Mouse (Mus musculus): Measurements from ENCODE around the gene Hoxb5. TPM values are rescaled to one million over a fixed set of nuclear protein-coding genes. Genes with fewer than 3 reads are reported as not detected.

The Hoxb5 gene
- polyA plus RNA-seq, 1 experiment: 0.22 TPM

DNA sequence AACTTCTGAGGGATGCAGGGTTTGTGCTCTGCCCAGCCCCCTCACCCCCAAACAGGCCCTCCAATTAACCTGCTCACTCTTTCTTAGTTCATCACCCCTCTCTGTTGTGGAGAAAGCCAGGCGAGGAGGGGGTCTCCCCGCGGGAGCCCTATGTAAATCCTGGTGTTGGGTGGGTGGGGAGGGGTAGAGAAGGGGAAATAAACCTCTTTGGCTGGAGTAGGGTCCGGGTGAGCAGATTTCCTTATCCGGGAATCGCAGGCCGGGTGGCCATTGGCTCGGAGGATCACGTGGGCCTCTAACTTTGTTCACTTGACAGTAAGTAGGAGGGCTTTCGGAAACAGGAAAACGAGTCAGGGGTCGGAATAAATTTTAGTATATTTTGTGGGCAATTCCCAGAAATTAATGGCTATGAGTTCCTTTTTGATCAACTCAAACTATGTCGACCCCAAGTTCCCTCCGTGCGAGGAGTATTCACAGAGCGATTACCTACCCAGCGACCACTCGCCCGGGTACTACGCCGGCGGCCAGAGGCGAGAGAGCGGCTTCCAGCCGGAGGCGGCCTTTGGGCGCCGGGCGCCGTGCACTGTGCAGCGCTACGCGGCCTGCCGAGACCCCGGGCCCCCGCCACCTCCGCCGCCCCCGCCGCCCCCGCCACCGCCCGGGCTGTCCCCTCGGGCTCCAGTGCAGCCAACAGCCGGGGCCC is 15.4 kb downstream of the Hoxb5 start:
- WGBS: under 1% methylated on average over 39 of the region's 45 CpGs
- TF ChIP-seq CTCF (IDR thresholded peaks at IDR 0.05; ENCODE audit: borderline replicate concordance, control insufficient read depth, extremely low read depth, insufficient read depth, low read length, poor library complexity) (no peak), POLR2A (IDR thresholded peaks at IDR 0.05; ENCODE audit: control insufficient read depth, extremely low read depth, insufficient read depth, low read length, poor library complexity) (no peak)

DNA sequence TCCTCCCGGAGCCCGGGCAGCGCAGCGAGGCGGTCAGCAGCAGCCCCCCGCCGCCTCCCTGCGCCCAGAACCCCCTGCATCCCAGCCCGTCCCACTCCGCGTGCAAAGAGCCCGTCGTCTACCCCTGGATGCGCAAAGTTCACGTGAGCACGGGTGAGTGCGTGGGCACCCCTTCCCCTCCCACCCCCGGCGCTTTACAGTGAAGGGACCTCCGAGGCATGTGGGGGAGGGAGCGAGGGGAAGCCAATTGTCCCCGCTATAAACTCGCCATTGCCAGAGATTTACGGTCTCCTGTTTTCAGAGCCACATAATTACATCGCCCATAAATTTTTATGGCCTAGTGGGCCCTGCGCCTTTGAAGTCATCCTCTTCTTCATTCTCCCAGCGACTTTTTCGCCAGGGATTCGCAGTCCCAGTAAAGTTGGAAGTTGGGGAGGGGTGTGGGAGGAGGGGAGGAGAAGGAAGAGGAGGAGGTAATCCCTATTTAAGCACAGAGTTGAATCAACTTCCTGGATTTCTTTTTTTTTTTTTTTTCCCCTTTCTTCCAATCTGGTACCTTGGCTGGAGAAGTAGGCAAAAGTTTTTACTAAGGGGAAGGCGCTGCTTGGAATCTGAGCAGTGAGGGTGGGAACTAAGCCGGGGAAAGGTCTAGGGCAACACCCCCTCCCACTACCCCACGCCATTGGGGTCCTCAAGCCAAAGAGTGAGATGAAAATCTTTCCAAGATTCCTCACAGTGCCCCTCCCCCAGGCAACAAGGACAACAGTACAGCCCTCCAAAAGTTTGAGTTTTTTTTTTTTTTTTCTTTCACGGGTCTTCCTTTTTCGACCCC is 16.2 kb downstream of the Hoxb5 start:
- no peaks in the 10 kb centered on the region for H3K36me3 ChIP-seq (ENCODE audit: control insufficient read depth, insufficient read depth, low read length)
- peaks cover 27% of the 10 kb centered on the region for H3K27me3 ChIP-seq (ENCODE audit: control insufficient read depth, insufficient read depth, low read length)
- no peak for TF ChIP-seq POLR2A (IDR thresholded peaks at IDR 0.05; ENCODE audit: control insufficient read depth, extremely low read depth, insufficient read depth, low read length, poor library complexity)
- no peak for TF ChIP-seq CTCF (IDR thresholded peaks at IDR 0.05; ENCODE audit: borderline replicate concordance, control insufficient read depth, extremely low read depth, insufficient read depth, low read length, poor library complexity)
- H3K4me1 ChIP-seq (replicated peaks; ENCODE audit: control insufficient read depth, insufficient read depth, low read length): peaks cover 15% of the 10 kb centered on the region
- no peak overlapping the region for H3K27ac ChIP-seq (ENCODE audit: control insufficient read depth, insufficient read depth, low read length)
- DNase-seq: peak; percentile 8
- 2% methylated on average over 33 of the region's 34 CpGs for WGBS
- H3K4me3 ChIP-seq (ENCODE audit: control insufficient read depth, insufficient read depth, low read length): peak overlapping the region; percentile 67

More for the DNA sequence above, 15.4 kb downstream of the Hoxb5 start:
- Histone ChIP-seq H3K36me3 (ENCODE audit: control insufficient read depth, insufficient read depth, low read length) (no peaks in the 10 kb centered on the region), H3K27ac (ENCODE audit: control insufficient read depth, insufficient read depth, low read length) (no peak overlapping the region), H3K4me3 (ENCODE audit: control insufficient read depth, insufficient read depth, low read length) (peak overlapping the region; percentile 67), H3K27me3 (ENCODE audit: control insufficient read depth, insufficient read depth, low read length) (peaks cover 34% of the 10 kb centered on the region), H3K4me1 (replicated peaks; ENCODE audit: control insufficient read depth, insufficient read depth, low read length) (peaks cover 15% of the 10 kb centered on the region)
- peak; percentile 60 for DNase-seq

DNA sequence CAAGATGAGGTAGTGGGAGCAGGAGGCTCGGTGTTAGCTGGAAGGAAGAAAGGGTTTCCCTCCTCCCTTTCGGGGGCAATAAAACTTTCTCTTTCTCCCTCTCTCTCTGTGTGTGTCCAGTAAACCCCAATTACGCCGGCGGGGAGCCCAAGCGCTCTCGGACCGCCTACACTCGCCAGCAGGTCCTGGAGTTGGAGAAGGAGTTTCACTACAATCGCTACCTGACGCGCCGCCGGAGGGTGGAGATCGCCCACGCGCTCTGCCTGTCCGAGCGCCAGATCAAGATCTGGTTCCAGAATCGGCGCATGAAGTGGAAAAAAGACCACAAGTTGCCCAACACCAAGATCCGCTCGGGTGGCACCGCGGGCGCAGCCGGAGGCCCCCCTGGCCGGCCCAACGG is 16.8 kb downstream of the Hoxb5 start:
- H3K4me1 ChIP-seq (replicated peaks; ENCODE audit: control insufficient read depth, insufficient read depth, low read length): peaks cover 15% of the 10 kb centered on the region
- no peaks in the 10 kb centered on the region for H3K36me3 ChIP-seq (ENCODE audit: control insufficient read depth, insufficient read depth, low read length)
- peaks cover 20% of the 10 kb centered on the region for H3K27me3 ChIP-seq (ENCODE audit: control insufficient read depth, insufficient read depth, low read length)
- H3K27ac ChIP-seq (ENCODE audit: control insufficient read depth, insufficient read depth, low read length): no peak overlapping the region
- no peak for TF ChIP-seq CTCF (IDR thresholded peaks at IDR 0.05; ENCODE audit: borderline replicate concordance, control insufficient read depth, extremely low read depth, insufficient read depth, low read length, poor library complexity)
- no peak for TF ChIP-seq POLR2A (IDR thresholded peaks at IDR 0.05; ENCODE audit: control insufficient read depth, extremely low read depth, insufficient read depth, low read length, poor library complexity)
- H3K4me3 ChIP-seq (ENCODE audit: control insufficient read depth, insufficient read depth, low read length): peak overlapping the region; percentile 22; the same call in 1 of the 2 replicates
- 22% methylated on average over 29 of the region's 29 CpGs for WGBS
- no peak for DNase-seq

DNA sequence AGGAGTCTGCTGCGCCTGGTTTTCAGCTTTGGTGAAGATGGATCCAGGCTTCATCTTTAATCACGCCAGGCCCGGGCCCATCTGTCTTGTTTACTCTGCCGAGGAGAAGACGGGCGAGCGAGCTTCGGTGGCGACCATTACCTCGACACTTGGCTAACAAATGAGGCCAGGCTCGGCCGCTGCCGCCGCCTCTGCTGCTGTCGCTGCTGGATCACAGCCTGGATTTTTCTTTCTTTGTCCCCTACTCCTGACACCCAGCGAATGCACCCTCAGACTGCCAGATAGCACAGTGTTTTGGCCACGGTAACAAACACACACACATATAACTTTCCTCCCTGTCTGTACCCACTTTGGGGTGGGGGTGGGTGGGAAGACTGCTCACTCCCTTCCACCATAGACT is 17.6 kb downstream of the Hoxb5 start:
- Histone ChIP-seq H3K27ac (ENCODE audit: control insufficient read depth, insufficient read depth, low read length) (no peak overlapping the region), H3K4me3 (ENCODE audit: control insufficient read depth, insufficient read depth, low read length) (no peak overlapping the region), H3K4me1 (replicated peaks; ENCODE audit: control insufficient read depth, insufficient read depth, low read length) (peaks cover 15% of the 10 kb centered on the region), H3K36me3 (ENCODE audit: control insufficient read depth, insufficient read depth, low read length) (no peaks in the 10 kb centered on the region), H3K27me3 (ENCODE audit: control insufficient read depth, insufficient read depth, low read length) (peaks cover 16% of the 10 kb centered on the region)
- WGBS: 91% methylated on average over 17 of the region's 17 CpGs
- DNase-seq: no peak
- TF ChIP-seq CTCF (IDR thresholded peaks at IDR 0.05; ENCODE audit: borderline replicate concordance, control insufficient read depth, extremely low read depth, insufficient read depth, low read length, poor library complexity) (no peak), POLR2A (IDR thresholded peaks at IDR 0.05; ENCODE audit: control insufficient read depth, extremely low read depth, insufficient read depth, low read length, poor library complexity) (no peak)

DNA sequence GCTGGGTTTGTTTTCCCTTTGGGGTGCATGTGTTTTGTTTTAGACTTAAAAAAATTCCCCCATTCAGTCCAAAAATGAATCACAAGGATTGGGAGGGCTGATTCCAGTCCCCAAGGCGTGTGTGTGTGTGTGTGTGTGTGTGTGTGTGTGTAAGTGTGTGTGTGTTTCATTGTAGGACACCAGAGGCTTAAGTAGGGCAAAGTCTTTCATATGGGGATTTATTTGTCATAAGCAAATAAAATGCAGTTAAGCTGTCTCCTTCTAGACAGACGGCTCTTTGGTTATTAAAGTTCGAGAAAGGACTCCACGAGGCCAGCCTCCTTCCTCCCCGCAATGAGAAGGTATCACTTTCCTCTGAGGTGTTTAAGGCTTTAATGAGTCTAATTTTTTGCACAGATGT is 18.7 kb downstream of the Hoxb5 start:
- H3K27me3 ChIP-seq (ENCODE audit: control insufficient read depth, insufficient read depth, low read length): peaks cover 12% of the 10 kb centered on the region
- H3K27ac ChIP-seq (ENCODE audit: control insufficient read depth, insufficient read depth, low read length): no peak overlapping the region
- H3K4me3 ChIP-seq (ENCODE audit: control insufficient read depth, insufficient read depth, low read length): no peak overlapping the region
- DNase-seq: no peak
- H3K36me3 ChIP-seq (ENCODE audit: control insufficient read depth, insufficient read depth, low read length): no peaks in the 10 kb centered on the region
- H3K4me1 ChIP-seq (replicated peaks; ENCODE audit: control insufficient read depth, insufficient read depth, low read length): peaks cover 15% of the 10 kb centered on the region
- TF ChIP-seq CTCF (IDR thresholded peaks at IDR 0.05; ENCODE audit: borderline replicate concordance, control insufficient read depth, extremely low read depth, insufficient read depth, low read length, poor library complexity) (no peak), POLR2A (IDR thresholded peaks at IDR 0.05; ENCODE audit: control insufficient read depth, extremely low read depth, insufficient read depth, low read length, poor library complexity) (no peak)
- WGBS: 88% methylated on average over 5 of the region's 5 CpGs

DNA sequence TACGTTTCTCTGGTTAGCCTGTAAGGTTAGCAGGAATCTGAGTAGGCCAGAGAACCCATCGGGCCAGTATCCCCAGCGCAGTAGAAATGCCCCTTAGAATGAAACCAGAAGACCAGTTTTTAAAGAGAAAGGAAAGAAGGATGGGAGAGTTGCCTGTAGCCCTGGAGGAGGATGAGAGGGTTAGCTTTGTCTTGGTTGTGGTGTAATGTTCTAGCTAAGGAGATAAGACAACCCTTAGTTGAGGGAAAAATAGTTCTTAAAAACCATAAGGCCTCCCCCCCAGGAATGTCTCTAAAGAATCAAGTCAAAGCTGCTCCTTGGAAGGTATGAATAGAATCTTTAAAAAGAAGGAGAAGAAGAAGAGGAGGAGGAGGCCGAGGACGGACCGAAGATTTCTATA is 19.6 kb downstream of the Hoxb5 start:
- WGBS: 91% methylated on average over 6 of the region's 6 CpGs
- peaks cover 14% of the 10 kb centered on the region for H3K4me1 ChIP-seq (replicated peaks; ENCODE audit: control insufficient read depth, insufficient read depth, low read length)
- H3K27ac ChIP-seq (ENCODE audit: control insufficient read depth, insufficient read depth, low read length): no peak overlapping the region
- DNase-seq: no peak
- H3K4me3 ChIP-seq (ENCODE audit: control insufficient read depth, insufficient read depth, low read length): no peak overlapping the region
- TF ChIP-seq CTCF (IDR thresholded peaks at IDR 0.05; ENCODE audit: borderline replicate concordance, control insufficient read depth, extremely low read depth, insufficient read depth, low read length, poor library complexity): no peak
- peaks cover 6% of the 10 kb centered on the region for H3K27me3 ChIP-seq (ENCODE audit: control insufficient read depth, insufficient read depth, low read length)
- H3K36me3 ChIP-seq (ENCODE audit: control insufficient read depth, insufficient read depth, low read length): no peaks in the 10 kb centered on the region
